Mouse (Mus musculus) liver, embryonic 14.5 days (tissue): ENCODE results near the gene Npdc1. TPM values are rescaled to one million over a fixed set of nuclear protein-coding genes. Genes with fewer than 3 reads are reported as not detected.

Experiments used
- ATAC-seq: fragments of 200-750 bp; cut with Nextera tagmentation; 2 replicates; pipeline ENCODE4 v1.8.0; 2017; ENCODE audit warnings: moderate number of reproducible peaks, mild to moderate bottlenecking, moderate library complexity; ENCODE audit not compliant: insufficient read depth
- DNase-seq, 3 experiments: peaks; one replicate each; pipeline ENCODE4 v3.0.0-alpha.2; 2012 to 2013; ENCODE audit warnings: low read depth in 3 of 3, low spot score in 3 of 3
- H3K27ac ChIP-seq: fragments of 300-500 bp; sonication (generic); 2 replicates; pipeline ENCODE4 v1.5.1; 2014; ENCODE audit warnings: moderate library complexity, mild to moderate bottlenecking, control low read depth, inconsistent platforms
- H3K27me3 ChIP-seq: fragments of 300-500 bp; sonication (generic); 2 replicates; pipeline ENCODE4 v1.6.1; 2014; ENCODE audit warnings: mild to moderate bottlenecking, low read length, moderate library complexity; ENCODE audit not compliant: control insufficient read depth, insufficient read depth
- H3K36me3 ChIP-seq: fragments of 300-500 bp; sonication (generic); replicated peaks from 2 replicates; pipeline ENCODE4 v1.6.1; 2014; ENCODE audit warnings: low read depth; ENCODE audit not compliant: control insufficient read depth, insufficient read depth
- H3K4me1 ChIP-seq, 2 experiments: fragments of 200-500 bp in 1 of 2; fragments of 300-500 bp in 1 of 2; sonication (generic) in 1 of 2; replicated peaks; 2 replicates each; pipeline ENCODE4 v1.6.1; 2012 to 2014; ENCODE audit warnings: antibody characterized with exemption in 1 of 2, inconsistent platforms in 1 of 2, low read length in 1 of 2; ENCODE audit not compliant: control insufficient read depth in 2 of 2, insufficient read depth in 2 of 2
- H3K4me2 ChIP-seq: fragments of 300-500 bp; sonication (generic); 2 replicates; pipeline ENCODE4 v1.6.1; 2014; ENCODE audit warnings: low read depth, mild to moderate bottlenecking, control low read depth, moderate library complexity
- H3K4me3 ChIP-seq, 2 experiments: fragments of 200-500 bp in 1 of 2; fragments of 300-500 bp in 1 of 2; sonication (generic) in 1 of 2; 2 replicates each; pipeline ENCODE4 v1.5.1; 2012 to 2014; ENCODE audit warnings: low read depth in 2 of 2, low read length in 2 of 2, mild to moderate bottlenecking in 2 of 2, control low read depth in 1 of 2, inconsistent platforms in 1 of 2, moderate library complexity in 1 of 2; ENCODE audit not compliant: insufficient read depth in 1 of 2
- H3K9ac ChIP-seq: fragments of 300-500 bp; sonication (generic); replicated peaks from 2 replicates; pipeline ENCODE4 v1.6.1; 2014; ENCODE audit warnings: mild to moderate bottlenecking, control low read depth, moderate library complexity
- H3K9me3 ChIP-seq: fragments of 300-500 bp; sonication (generic); 2 replicates; pipeline ENCODE4 v1.6.1; 2016; ENCODE audit warnings: low read length, mixed read lengths; ENCODE audit not compliant: control insufficient read depth
- CTCF ChIP-seq: IDR thresholded peaks from 2 replicates; pipeline ENCODE4 v1.5.1; 2016; ENCODE audit warnings: antibody characterized with exemption, low read depth, control low read depth
- EP300 ChIP-seq: IDR thresholded peaks from 2 replicates; pipeline ENCODE4 v1.6.1; 2016; ENCODE audit warnings: antibody characterized with exemption, low read depth
- WGBS: fragments of 180-500 bp; shearing (Covaris S2); extraction: QIAGEN DNeasy Blood & Tissue Kit; methylation state at CpG from one replicate; pipeline ENCODE4 v1.1.7; 2014; ENCODE audit not compliant: insufficient replicate concordance; 5-methylcytosine and 5-hydroxymethylcytosine counted together
- polyA plus RNA-seq, 2 experiments: library from polyadenylated mRNA; depleted of rRNA in 1 of 2; stranded (reverse) in 1 of 2; unstranded in 1 of 2; fragments of >200 nt; fragmentation: Nextera tagmentation in 1 of 2; extraction: Ambion mirVana in 1 of 2; gene quantifications; 2 replicates each; pipeline versions ENCODE4 v1.2.1 to v1.2.3; 2012 to 2014

The Npdc1 gene
- polyA plus RNA-seq, 2 experiments = 2.4 to 3.4 TPM

- Histone ChIP-seq H3K9me3 (no peaks in the 10 kb centered on the region), H3K36me3 (no peaks in the 10 kb centered on the region), H3K27ac (no peak overlapping the region), H3K4me2 (no peak overlapping the region), H3K4me1 (no peaks in the 10 kb centered on the region), H3K9ac (no peak overlapping the region), H3K27me3 (no peaks in the 10 kb centered on the region), H3K4me3 (no peak overlapping the region)
- no peak for ATAC-seq
- 75% methylated on average over 10 of the region's 10 CpGs for WGBS
- TF ChIP-seq CTCF = no peak
- no peak for TF ChIP-seq EP300
- DNase-seq = no peak
These were observed 37.2 kb downstream of the Npdc1 start for GRCm38 (mm10) chr2:25436286-25436820.

DNA sequence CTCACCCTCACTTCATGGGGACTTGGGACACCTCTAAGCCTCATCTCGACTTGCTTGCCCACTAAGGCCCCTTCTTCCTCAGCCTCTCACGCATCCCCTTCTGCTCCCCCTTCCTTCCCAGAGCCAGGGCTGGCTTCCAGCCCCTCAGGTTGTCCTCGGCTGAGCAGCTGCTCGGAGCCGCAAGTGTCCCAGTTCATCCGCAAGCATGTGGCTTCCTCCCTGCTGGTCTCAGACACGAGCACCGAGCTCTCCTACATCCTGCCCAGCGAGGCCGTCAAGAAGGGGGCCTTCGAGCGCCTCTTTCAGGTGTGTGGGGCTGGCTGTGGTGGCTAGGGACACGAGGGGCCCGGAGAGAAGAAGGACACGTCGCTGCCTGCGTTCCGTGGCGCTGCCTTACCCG lies 41.9 kb downstream of the Npdc1 start:
- Histone ChIP-seq H3K4me2 (no peak overlapping the region), H3K4me3 (no peak overlapping the region), H3K36me3 (no peaks in the 10 kb centered on the region), H3K4me1 (no peaks in the 10 kb centered on the region), H3K27ac (no peak overlapping the region), H3K9me3 (no peaks in the 10 kb centered on the region), H3K27me3 (no peaks in the 10 kb centered on the region), H3K9ac (no peak overlapping the region)
- ATAC-seq = no peak
- TF ChIP-seq CTCF (no peak), EP300 (no peak)
- WGBS = 73% methylated on average over 20 of the region's 20 CpGs
- DNase-seq = no peak

DNA sequence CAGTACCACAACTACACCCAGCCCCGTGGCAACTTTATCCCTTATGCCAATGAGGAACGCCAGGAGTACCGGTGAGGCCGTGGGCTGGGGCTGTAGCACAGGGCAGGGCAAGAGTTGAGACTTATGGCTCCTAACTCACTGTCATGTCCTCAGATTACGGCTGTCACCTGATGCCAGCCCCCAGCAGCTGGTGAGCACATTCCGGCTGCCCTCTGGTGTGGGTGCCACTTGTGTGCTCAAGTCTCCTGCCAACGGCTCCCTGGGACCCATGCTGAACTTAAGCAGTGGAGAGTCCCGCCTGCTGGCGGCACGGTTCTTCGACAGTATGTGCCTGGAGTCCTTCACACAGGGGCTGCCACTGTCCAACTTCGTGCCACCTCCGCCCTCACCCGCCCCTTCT lies 43.5 kb downstream of the Npdc1 start:
- Histone ChIP-seq H3K4me3 (no peak overlapping the region), H3K4me1 (no peaks in the 10 kb centered on the region), H3K9me3 (no peaks in the 10 kb centered on the region), H3K27me3 (no peaks in the 10 kb centered on the region), H3K4me2 (no peak overlapping the region), H3K36me3 (no peaks in the 10 kb centered on the region), H3K9ac (no peak overlapping the region), H3K27ac (no peak overlapping the region)
- DNase-seq = no peak
- no peak for ATAC-seq
- TF ChIP-seq EP300 = no peak
- no peak for TF ChIP-seq CTCF
- WGBS = 84% methylated on average over 14 of the region's 14 CpGs

DNA sequence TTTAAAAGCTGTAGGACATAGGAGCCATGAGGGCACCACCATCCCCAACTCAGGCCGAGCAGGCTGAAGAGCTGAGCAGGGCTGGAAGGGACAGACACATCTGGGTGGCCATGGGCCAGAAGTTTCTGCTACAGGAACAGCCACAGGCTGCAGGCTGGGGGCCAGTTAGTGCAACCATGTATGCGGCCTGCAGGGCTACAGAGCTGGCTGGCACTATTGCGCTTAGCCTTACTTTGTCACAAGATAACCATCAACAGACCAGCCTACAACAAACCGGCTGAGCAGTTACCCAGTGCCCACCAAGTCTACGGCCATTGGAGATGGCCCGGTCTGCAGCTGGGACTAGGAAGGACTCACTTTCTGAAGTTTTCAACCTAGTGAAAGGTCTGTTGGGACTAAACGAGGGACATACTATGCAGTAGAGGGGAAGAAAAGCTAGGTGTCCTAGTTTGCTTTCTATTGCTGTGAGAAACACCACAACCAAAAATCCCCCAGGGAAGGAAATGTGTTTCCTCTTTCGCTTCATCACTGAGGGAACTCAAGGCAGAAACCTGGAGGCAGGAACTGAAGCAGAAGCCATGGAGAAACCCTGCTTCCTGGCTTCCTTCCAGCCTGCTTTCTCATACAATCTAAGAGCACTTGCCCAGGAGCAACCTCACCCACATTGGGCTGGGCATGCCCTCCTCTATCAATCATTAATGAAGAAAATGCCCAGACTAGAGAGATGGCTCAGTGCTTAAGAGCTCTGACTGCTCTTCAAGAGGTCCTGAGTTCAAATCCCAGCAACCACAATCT lies 51.9 kb downstream of the Npdc1 start:
- Histone ChIP-seq H3K9me3 (no peaks in the 10 kb centered on the region), H3K27me3 (no peaks in the 10 kb centered on the region), H3K36me3 (no peaks in the 10 kb centered on the region), H3K9ac (no peak overlapping the region), H3K4me3 (no peak overlapping the region), H3K27ac (no peak overlapping the region), H3K4me1 (no peaks in the 10 kb centered on the region), H3K4me2 (no peak overlapping the region)
- ATAC-seq (no peak), DNase-seq (no peak)
- no peak for TF ChIP-seq EP300
- TF ChIP-seq CTCF = no peak
- WGBS = 52% methylated on average over 8 of the region's 8 CpGs

DNA sequence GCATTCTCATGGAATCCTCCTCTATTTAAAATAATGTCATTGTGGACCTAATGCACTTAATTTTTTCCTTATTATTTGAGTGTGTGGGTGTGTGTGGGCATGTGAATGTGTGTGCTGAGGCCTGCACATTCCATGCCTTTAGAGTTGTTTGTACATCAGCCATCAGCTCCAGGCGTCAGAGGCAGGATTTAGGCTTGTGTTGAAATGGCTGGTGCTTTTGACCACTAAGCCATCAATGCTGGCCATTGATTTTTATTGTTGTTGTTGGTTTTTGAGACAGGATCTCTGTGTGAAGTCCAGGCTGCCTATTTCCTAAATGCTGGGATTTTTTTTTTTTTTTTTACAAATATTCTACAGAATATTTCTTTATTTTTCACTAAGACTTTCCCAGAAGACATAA lies 53.8 kb downstream of the Npdc1 start:
- DNase-seq (no peak), ATAC-seq (no peak)
- TF ChIP-seq EP300 (no peak), CTCF (no peak)
- H3K4me1 ChIP-seq = no peaks in the 10 kb centered on the region
- H3K27ac ChIP-seq = no peak overlapping the region
- no peaks in the 10 kb centered on the region for H3K27me3 ChIP-seq
- WGBS = 36% methylated on average over 1 of the region's 1 CpGs
- no peak overlapping the region for H3K4me2 ChIP-seq
- H3K36me3 ChIP-seq = no peaks in the 10 kb centered on the region
- H3K9me3 ChIP-seq = no peaks in the 10 kb centered on the region
- no peak overlapping the region for H3K4me3 ChIP-seq
- H3K9ac ChIP-seq = no peak overlapping the region
